Mouse (Mus musculus) mesoderm, embryonic 11.5 days (tissue): ENCODE results near the gene Hoxa1.

Source experiments
- DNase-seq: peaks from one replicate; pipeline ENCODE4 v3.0.0-alpha.2; 2012; ENCODE audit warnings: low read depth, low spot score

Hoxa1 gene

GRCm38 (mm10) chr6:52170898-52171223 is 12.7 kb upstream of the Hoxa1 start:
- no peak for DNase-seq

GRCm38 (mm10) chr6:52170166-52170897 is 12.2 kb upstream of the Hoxa1 start:
- DNase-seq: no peak

- no peak for DNase-seq
Measured at GRCm38 (mm10) chr6:52169499-52170165, 11.5 kb upstream of the Hoxa1 start.

GRCm38 (mm10) chr6:52168191-52169055 is 10.3 kb upstream of the Hoxa1 start:
- no peak for DNase-seq

GRCm38 (mm10) chr6:52167736-52168161 is 9.6 kb upstream of the Hoxa1 start:
- no peak for DNase-seq

- no peak for DNase-seq
Measured at GRCm38 (mm10) chr6:52167176-52167575, 9.1 kb upstream of the Hoxa1 start.

GRCm38 (mm10) chr6:52166431-52167077 is 8.4 kb upstream of the Hoxa1 start:
- DNase-seq: no peak

GRCm38 (mm10) chr6:52165441-52166370 is 7.6 kb upstream of the Hoxa1 start:
- DNase-seq: no peak

- DNase-seq: peak; percentile 87
Measured at GRCm38 (mm10) chr6:52164626-52165440, 6.7 kb upstream of the Hoxa1 start, which contains the start of gene Hoxa2. Gene Hoxa2 (minus strand): TSS chr6:52164831.

GRCm38 (mm10) chr6:52164051-52164625 is 6.0 kb upstream of the Hoxa1 start:
- DNase-seq: peak; percentile 85

GRCm38 (mm10) chr6:52163366-52164031 is 5.4 kb upstream of the Hoxa1 start:
- DNase-seq: no peak

GRCm38 (mm10) chr6:52162611-52163365 is 4.7 kb upstream of the Hoxa1 start:
- no peak for DNase-seq

GRCm38 (mm10) chr6:52162093-52162380 is 3.9 kb upstream of the Hoxa1 start:
- no peak for DNase-seq

- no peak for DNase-seq
Measured at GRCm38 (mm10) chr6:52161336-52162092, 3.4 kb upstream of the Hoxa1 start.

- DNase-seq: peak; percentile 89
Measured at GRCm38 (mm10) chr6:52160511-52161335, 2.6 kb upstream of the Hoxa1 start.

GRCm38 (mm10) chr6:52159979-52160378 is 1.9 kb upstream of the Hoxa1 start:
- DNase-seq: no peak
